Mouse (Mus musculus) cerebellum, adult 11 months (tissue): ENCODE measurements around the gene D430019H16Rik.

Source experiments
- DNase-seq: peaks from one replicate; pipeline ENCODE4 v3.0.0; 2022

The D430019H16Rik gene

GRCm38 (mm10) chr12:105453670-105454257 lies at the start of gene D430019H16Rik:
Gene D430019H16Rik (plus strand): TSS chr12:105453856.
- peak; percentile 15 for DNase-seq

GRCm38 (mm10) chr12:105406008-105406407 lies 47.6 kb upstream of the D430019H16Rik start:
- no peak for DNase-seq

- no peak for DNase-seq
Observed at GRCm38 (mm10) chr12:105413909-105414308, 39.7 kb upstream of the D430019H16Rik start.

GRCm38 (mm10) chr12:105420476-105420875 lies 33.2 kb upstream of the D430019H16Rik start:
- no peak for DNase-seq

GRCm38 (mm10) chr12:105426541-105426940 lies 27.1 kb upstream of the D430019H16Rik start:
- DNase-seq, result no peak

- peak; percentile 69 for DNase-seq
Observed at GRCm38 (mm10) chr12:105427039-105427757, 26.5 kb upstream of the D430019H16Rik start.

- DNase-seq, result no peak
Observed at GRCm38 (mm10) chr12:105431872-105432271, 21.8 kb upstream of the D430019H16Rik start.

GRCm38 (mm10) chr12:105432807-105433206 lies 20.8 kb upstream of the D430019H16Rik start:
- no peak for DNase-seq

- DNase-seq, result no peak
Observed at GRCm38 (mm10) chr12:105438259-105438658, 15.4 kb upstream of the D430019H16Rik start.

- DNase-seq, result no peak
Observed at GRCm38 (mm10) chr12:105439976-105440375, 13.7 kb upstream of the D430019H16Rik start.

- DNase-seq, result no peak
Observed at GRCm38 (mm10) chr12:105443569-105443968, 10.1 kb upstream of the D430019H16Rik start.

GRCm38 (mm10) chr12:105445767-105446166 lies 7.9 kb upstream of the D430019H16Rik start:
- no peak for DNase-seq

- DNase-seq, result no peak
Observed at GRCm38 (mm10) chr12:105449239-105449638, 4.4 kb upstream of the D430019H16Rik start.

GRCm38 (mm10) chr12:105454258-105455062 lies 804 bp downstream of the D430019H16Rik start:
- no peak for DNase-seq

GRCm38 (mm10) chr12:105455063-105455559 lies 1.5 kb downstream of the D430019H16Rik start:
- no peak for DNase-seq

GRCm38 (mm10) chr12:105458791-105459190 lies 5.1 kb downstream of the D430019H16Rik start:
- no peak for DNase-seq

- DNase-seq, result no peak
Observed at GRCm38 (mm10) chr12:105461066-105461465, 7.4 kb downstream of the D430019H16Rik start.

GRCm38 (mm10) chr12:105469026-105469425 lies 15.4 kb downstream of the D430019H16Rik start:
- DNase-seq, result no peak

GRCm38 (mm10) chr12:105475230-105475911 lies 21.7 kb downstream of the D430019H16Rik start:
- no peak for DNase-seq

- peak; percentile 27 for DNase-seq
Observed at GRCm38 (mm10) chr12:105476453-105476852, 22.8 kb downstream of the D430019H16Rik start.

GRCm38 (mm10) chr12:105476993-105477392 lies 23.3 kb downstream of the D430019H16Rik start:
- no peak for DNase-seq

GRCm38 (mm10) chr12:105483503-105483902 lies 29.8 kb downstream of the D430019H16Rik start:
- no peak for DNase-seq

- no peak for DNase-seq
Observed at GRCm38 (mm10) chr12:105490227-105490626, 36.6 kb downstream of the D430019H16Rik start.
